Mouse (Mus musculus) MEL (cell line): ENCODE measurements around the gene Ddhd1. TPM values are rescaled to one million over a fixed set of nuclear protein-coding genes. Genes with fewer than 3 reads are reported as not detected.
A peak's percentile ranks its signal among the peaks of the same experiment; 100 is the strongest.

ENCODE experiments used
- DNase-seq: peaks from one replicate; pipeline ENCODE4 v3.0.0; 2011; ENCODE audit warnings: low read depth, low spot score
- H3K27ac ChIP-seq: 2 replicates; pipeline ENCODE4 v1.5.1; 2012; ENCODE audit warnings: low read depth, mild to moderate bottlenecking, control low read depth, low read length, moderate library complexity; ENCODE audit not compliant: control insufficient read depth
- H3K27me3 ChIP-seq, 2 experiments: fragments of 150-350 bp in 1 of 2; sonication (generic) in 1 of 2; 2 replicates each; pipeline ENCODE4 v1.6.1; 2012; ENCODE audit warnings: low read length in 2 of 2, mild to moderate bottlenecking in 2 of 2, improper control_type of control experiment in 1 of 2, moderate library complexity in 1 of 2; ENCODE audit not compliant: insufficient read depth in 2 of 2, control insufficient read depth in 1 of 2
- H3K36me3 ChIP-seq, 2 experiments: 2 replicates each; pipeline ENCODE4 v1.6.1; 2012 to 2014; ENCODE audit warnings: low read length in 2 of 2, improper control_type of control experiment in 1 of 2, inconsistent platforms in 1 of 2, mild to moderate bottlenecking in 1 of 2; ENCODE audit not compliant: insufficient read depth in 2 of 2, control insufficient read depth in 1 of 2
- H3K4me1 ChIP-seq, 2 experiments: fragments of 150-350 bp in 1 of 2; sonication (generic) in 1 of 2; 2 replicates each; pipeline ENCODE4 v1.6.1; 2012; ENCODE audit warnings: low read length in 2 of 2, improper control_type of control experiment in 1 of 2, mild to moderate bottlenecking in 1 of 2; ENCODE audit not compliant: insufficient read depth in 2 of 2, control insufficient read depth in 1 of 2
- H3K4me3 ChIP-seq, 2 experiments: fragments of 150-350 bp in 1 of 2; sonication (generic) in 1 of 2; 2 replicates each; pipeline ENCODE4 v1.5.1; 2012; ENCODE audit warnings: low read depth in 2 of 2, low read length in 2 of 2, mild to moderate bottlenecking in 2 of 2, moderate library complexity in 2 of 2, control low read depth in 1 of 2, improper control_type of control experiment in 1 of 2; ENCODE audit not compliant: control insufficient read depth in 1 of 2, insufficient read depth in 1 of 2
- H3K79me2 ChIP-seq: 2 replicates; pipeline ENCODE4 v1.6.1; 2012; ENCODE audit warnings: mild to moderate bottlenecking, low read length, moderate library complexity; ENCODE audit not compliant: control insufficient read depth, poor library complexity, insufficient read depth
- H3K9ac ChIP-seq: 2 replicates; pipeline ENCODE4 v1.6.1; 2012; ENCODE audit warnings: low read depth, mild to moderate bottlenecking, control low read depth, low read length, moderate library complexity; ENCODE audit not compliant: control insufficient read depth, poor library complexity, severe bottlenecking
- H3K9me3 ChIP-seq: fragments of 150-350 bp; sonication (generic); replicated peaks from 2 replicates; pipeline ENCODE4 v1.6.1; 2012; ENCODE audit warnings: mild to moderate bottlenecking, low read length, improper control_type of control experiment, moderate library complexity; ENCODE audit not compliant: insufficient read depth
- CHD2 ChIP-seq: IDR thresholded peaks from 2 replicates; pipeline ENCODE4 v1.6.1; 2011; ENCODE audit warnings: low read length, improper control_type of control experiment
- CTCF ChIP-seq, 3 experiments: IDR thresholded peaks in 2 of 3; conservative IDR thresholded peaks in 1 of 3; 2 replicates each; pipeline ENCODE4 v1.5.1; 2011 to 2012; ENCODE audit warnings: low read length in 3 of 3, low read depth in 2 of 3, mild to moderate bottlenecking in 2 of 3, improper control_type of control experiment in 1 of 3, inconsistent platforms in 1 of 3, mixed read lengths in 1 of 3, moderate library complexity in 1 of 3; ENCODE audit not compliant: control insufficient read depth in 1 of 3, insufficient read depth in 1 of 3, poor library complexity in 1 of 3, severe bottlenecking in 1 of 3
- ETS1 ChIP-seq: IDR thresholded peaks from 2 replicates; pipeline ENCODE4 v1.6.1; 2012; ENCODE audit warnings: low read depth, mild to moderate bottlenecking, inconsistent platforms, low read length, improper control_type of control experiment, moderate library complexity
- GABPA ChIP-seq: IDR thresholded peaks from 2 replicates; pipeline ENCODE4 v1.6.1; 2012; ENCODE audit warnings: low read depth, mild to moderate bottlenecking, inconsistent platforms, low read length, improper control_type of control experiment, moderate library complexity
- HCFC1 ChIP-seq: IDR thresholded peaks from 2 replicates; pipeline ENCODE4 v1.6.1; 2012; ENCODE audit warnings: low read depth, mild to moderate bottlenecking, inconsistent platforms, low read length, improper control_type of control experiment, moderate library complexity
- JUND ChIP-seq: IDR thresholded peaks from 2 replicates; pipeline ENCODE4 v1.6.1; 2011; ENCODE audit warnings: low read depth, mild to moderate bottlenecking, improper control_type of control experiment, low read length
- MEF2A ChIP-seq: IDR thresholded peaks from 2 replicates; pipeline ENCODE4 v1.6.1; 2014; ENCODE audit warnings: low read depth, mild to moderate bottlenecking, inconsistent platforms, low read length, improper control_type of control experiment; ENCODE audit not compliant: poor library complexity, insufficient replicate concordance, severe bottlenecking; ENCODE audit errors: extremely low read depth
- MXI1 ChIP-seq: IDR thresholded peaks from 2 replicates; pipeline ENCODE4 v1.6.1; 2011; ENCODE audit warnings: mild to moderate bottlenecking, low read depth, low read length, improper control_type of control experiment
- MYC ChIP-seq: IDR thresholded peaks from 2 replicates; pipeline ENCODE4 v1.6.1; 2011; ENCODE audit warnings: low read depth, mild to moderate bottlenecking, low read length, improper control_type of control experiment, moderate library complexity
- RAD21 ChIP-seq: IDR thresholded peaks from 2 replicates; pipeline ENCODE4 v1.6.1; 2011; ENCODE audit warnings: mild to moderate bottlenecking, low read depth, low read length, improper control_type of control experiment
- RCOR1 ChIP-seq: IDR thresholded peaks from 2 replicates; pipeline ENCODE4 v1.6.1; 2012; ENCODE audit warnings: low read depth, mild to moderate bottlenecking, inconsistent platforms, low read length, improper control_type of control experiment
- SIN3A ChIP-seq: IDR thresholded peaks from 2 replicates; pipeline ENCODE4 v1.6.1; 2012; ENCODE audit warnings: low read length, improper control_type of control experiment, inconsistent platforms
- SMC3 ChIP-seq: IDR thresholded peaks from 2 replicates; pipeline ENCODE4 v1.6.1; 2011; ENCODE audit warnings: low read depth, low read length, improper control_type of control experiment
- TBP ChIP-seq: IDR thresholded peaks from 2 replicates; pipeline ENCODE4 v1.8.0; 2011; ENCODE audit warnings: low read depth, low read length, improper control_type of control experiment
- TCF12 ChIP-seq: IDR thresholded peaks from 2 replicates; pipeline ENCODE4 v1.6.1; 2014; ENCODE audit warnings: low read depth, mild to moderate bottlenecking, inconsistent platforms, low read length, improper control_type of control experiment, moderate library complexity
- UBTF ChIP-seq: IDR thresholded peaks from 2 replicates; pipeline ENCODE4 v1.6.1; 2012; ENCODE audit warnings: low read depth, mild to moderate bottlenecking, inconsistent platforms, low read length, improper control_type of control experiment, moderate library complexity, borderline replicate concordance; ENCODE audit not compliant: insufficient read depth
- USF1 ChIP-seq: IDR thresholded peaks from 2 replicates; pipeline ENCODE4 v1.6.1; 2014; ENCODE audit warnings: low read depth, mild to moderate bottlenecking, inconsistent platforms, low read length, improper control_type of control experiment, moderate library complexity
- USF2 ChIP-seq, 2 experiments: IDR thresholded peaks; 2 replicates each; pipeline ENCODE4 v1.6.1; 2011 to 2012; ENCODE audit warnings: improper control_type of control experiment in 2 of 2, low read length in 2 of 2, borderline replicate concordance in 1 of 2, inconsistent platforms in 1 of 2, low read depth in 1 of 2, mild to moderate bottlenecking in 1 of 2; ENCODE audit not compliant: insufficient read depth in 1 of 2
- polyA plus RNA-seq, 2 experiments: library from polyadenylated mRNA; stranded (reverse) in 1 of 2; unstranded in 1 of 2; fragments of >175 nt in 1 of 2; fragments of >200 nt in 1 of 2; gene quantifications; 2 replicates each; pipeline versions ENCODE4 v1.2.1 to v1.2.4; 2012; ENCODE audit warnings: low replicate concordance in 2 of 2, low read depth in 1 of 2; ENCODE audit not compliant: insufficient read length in 2 of 2, insufficient read depth in 1 of 2, missing spikeins in 1 of 2
- total RNA-seq: library from RNA; depleted of rRNA; stranded (reverse); fragments of 300-350 nt; gene quantifications from 2 replicates; pipeline ENCODE4 v1.2.3, GENCODE M21; 2012

Gene Ddhd1
- total and polyA plus RNA-seq, 3 experiments, result 9.0 to 14.3 TPM; not detected in 1

DNA sequence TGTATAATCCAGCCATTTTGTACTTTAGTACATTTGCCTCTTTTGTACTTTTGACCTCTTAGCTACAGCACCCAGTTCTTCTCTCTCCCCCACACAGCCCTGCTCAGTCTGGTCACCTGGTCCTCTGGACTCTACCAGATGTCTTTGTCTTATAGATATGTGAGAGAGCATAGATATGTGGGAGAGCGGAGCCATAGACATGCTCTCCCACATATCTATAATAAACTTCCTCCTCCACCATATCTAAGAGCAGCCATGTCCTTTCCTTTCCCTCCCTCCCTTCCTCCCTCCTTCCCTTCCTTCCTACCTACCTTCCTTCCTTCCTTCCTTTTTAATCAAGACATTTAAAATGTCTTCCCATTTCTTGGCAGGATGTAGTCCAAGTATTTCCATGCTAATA lies 2.4 kb upstream of the Ddhd1 start (continued):
- TF ChIP-seq USF2 (IDR thresholded peaks at IDR 0.05; ENCODE audit: borderline replicate concordance in 1 of 2, insufficient read depth in 1 of 2, low read depth in 1 of 2, low read length in 2 of 2), result no peak

- TF ChIP-seq CHD2 (no peak), TBP (no peak), HCFC1 (no peak), UBTF (peak; percentile 42; the same call in 1 of the 2 replicates), SIN3A (no peak), ETS1 (no peak), CTCF (IDR thresholded peaks at IDR 0.05 in 2 of 3, conservative IDR thresholded peaks at IDR 0.05 in 1 of 3; ENCODE audit: control insufficient read depth in 1 of 3, insufficient read depth in 1 of 3, low read depth in 2 of 3, low read length in 3 of 3, poor library complexity in 1 of 3, severe bottlenecking in 1 of 3) (no peak), MEF2A (no peak)
- Histone ChIP-seq H3K36me3 (peaks cover 0 to 39% of the 10 kb centered on the region in 2 experiments; a peak in 2 of 4 replicates), H3K4me1 (peaks cover 22 to 31% of the 10 kb centered on the region in 2 experiments), H3K79me2 (peaks cover 32% of the 10 kb centered on the region), H3K27me3 (no peaks in the 10 kb centered on the region), H3K9ac (peak overlapping the region; percentile 93), H3K4me3 (peak overlapping the region; percentile 94 to 96), H3K9me3 (no peaks in the 10 kb centered on the region), H3K27ac (peak overlapping the region; percentile 81; the same call in 1 of the 2 replicates)
- DNase-seq, result peak; percentile 64
Observed at GRCm38 (mm10) chr14:45656831-45657640, 907 bp downstream of the Ddhd1 start.

- DNase-seq, result no peak
- Histone ChIP-seq H3K9me3 (no peaks in the 10 kb centered on the region), H3K27ac (no peak overlapping the region), H3K9ac (no peak overlapping the region), H3K4me1 (peaks cover 20 to 21% of the 10 kb centered on the region in 2 experiments), H3K27me3 (no peaks in the 10 kb centered on the region), H3K4me3 (no peak overlapping the region), H3K79me2 (peaks cover 34% of the 10 kb centered on the region), H3K36me3 (peaks cover 0 to 30% of the 10 kb centered on the region in 2 experiments; a peak in 2 of 4 replicates)
- TF ChIP-seq TCF12 (no peak), SMC3 (no peak), RCOR1 (no peak), USF1 (no peak), JUND (no peak), RAD21 (no peak), MXI1 (no peak), MYC (no peak), UBTF (no peak), CHD2 (no peak), GABPA (no peak)
Observed at GRCm38 (mm10) chr14:45654876-45655416, 3.0 kb downstream of the Ddhd1 start.
